Mouse (Mus musculus): ENCODE data around the gene Krtap19-1. TPM values are rescaled to one million over a fixed set of nuclear protein-coding genes. Genes with fewer than 3 reads are reported as not detected.

The Krtap19-1 gene
- polyA plus RNA-seq, 1 experiment = not detected

DNA sequence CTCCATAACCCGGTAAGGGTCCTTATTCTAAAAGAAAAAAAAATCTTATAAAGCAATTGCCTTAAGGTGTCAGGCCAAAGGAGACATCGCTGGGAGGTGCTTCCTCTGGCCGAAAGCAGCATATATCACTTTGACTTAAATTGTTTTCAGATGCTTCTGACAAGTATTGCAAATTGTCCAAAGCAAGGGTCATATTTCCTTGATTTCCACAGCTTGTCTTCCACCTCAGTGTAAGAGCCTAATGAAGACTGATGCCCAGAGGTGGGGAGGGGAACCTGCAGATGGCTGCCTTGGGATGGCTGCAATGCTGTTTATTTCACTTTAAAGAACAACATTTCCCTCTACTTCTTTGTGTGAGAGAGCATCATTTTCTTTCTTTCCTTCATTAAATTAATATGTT, 42.2 kb downstream of the Krtap19-1 start:
- Histone ChIP-seq H3K27ac (ENCODE audit: insufficient read depth, low read length) (no peak overlapping the region), H3K4me3 (ENCODE audit: insufficient read depth, low read length) (no peak overlapping the region), H3K4me1 (ENCODE audit: control insufficient read depth, insufficient read depth, low read length) (no peaks in the 10 kb centered on the region)
- no peak for TF ChIP-seq CTCF (IDR thresholded peaks at IDR 0.05; ENCODE audit: extremely low read depth, insufficient read depth, low read length)
- no peak for TF ChIP-seq POLR2A (IDR thresholded peaks at IDR 0.05; ENCODE audit: extremely low read depth, insufficient read depth, low read length)

DNA sequence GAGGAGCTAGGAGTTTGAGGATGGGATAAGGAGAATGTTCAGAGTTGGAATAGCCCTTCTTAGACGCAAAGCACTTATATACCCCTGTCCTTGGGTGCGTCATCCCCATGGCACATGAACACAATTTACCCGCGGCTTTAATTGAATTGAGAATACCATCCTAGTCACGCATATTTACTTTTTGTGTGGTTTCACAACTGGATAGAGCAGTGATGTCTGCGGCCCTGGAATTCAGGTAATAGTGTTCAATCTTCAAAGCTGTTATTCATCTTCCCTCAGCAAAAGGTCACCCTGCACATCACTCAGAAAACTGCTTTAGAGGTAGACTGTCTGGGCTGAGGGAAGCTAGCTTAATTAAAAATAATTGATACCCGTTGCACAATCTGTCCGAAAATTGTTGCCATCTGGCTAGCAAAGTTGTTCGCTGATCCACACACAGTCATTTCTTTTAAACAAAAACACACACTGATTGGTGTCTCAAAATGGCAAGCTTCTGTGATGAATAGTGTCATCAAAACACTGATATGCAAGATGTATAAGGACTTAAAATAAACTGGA, 43.0 kb downstream of the Krtap19-1 start, which contains the start of gene Krtap14:
Krtap14 (minus strand) TSS at position 51 of the 558 bp plus-strand sequence.
- no peak within 1 kb of the TSS for H3K27ac ChIP-seq (ENCODE audit: insufficient read depth, low read length)
- TF ChIP-seq POLR2A (IDR thresholded peaks at IDR 0.05; ENCODE audit: extremely low read depth, insufficient read depth, low read length) = no peak
- no peak for TF ChIP-seq CTCF (IDR thresholded peaks at IDR 0.05; ENCODE audit: extremely low read depth, insufficient read depth, low read length)
- H3K4me3 ChIP-seq (ENCODE audit: insufficient read depth, low read length) = no peak within 1 kb of the TSS
- no peaks in the 10 kb centered on the region for H3K4me1 ChIP-seq (ENCODE audit: control insufficient read depth, insufficient read depth, low read length)

DNA sequence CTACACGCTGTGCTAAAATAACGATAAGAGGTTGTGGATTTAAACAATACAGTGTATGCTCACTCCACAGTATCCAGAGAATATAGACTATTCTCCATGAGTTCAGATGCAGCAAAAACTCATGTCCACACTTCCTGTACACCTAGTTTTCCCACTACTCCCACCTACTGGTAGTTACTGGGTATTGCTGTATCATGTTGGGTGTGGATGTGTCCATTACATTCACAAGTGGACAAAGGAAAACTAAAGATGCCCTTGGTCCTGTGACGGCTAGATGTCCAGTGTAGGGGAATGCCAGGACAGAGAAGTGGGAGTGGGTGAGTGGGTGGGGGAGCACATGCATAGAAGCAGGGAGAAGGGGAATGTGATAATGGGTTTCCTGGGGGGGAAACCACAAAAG, 45.5 kb downstream of the Krtap19-1 start:
- TF ChIP-seq CTCF (IDR thresholded peaks at IDR 0.05; ENCODE audit: extremely low read depth, insufficient read depth, low read length) = peak; percentile 38; the same call in 1 of the 2 replicates
- no peak for TF ChIP-seq POLR2A (IDR thresholded peaks at IDR 0.05; ENCODE audit: extremely low read depth, insufficient read depth, low read length)
- H3K4me3 ChIP-seq (ENCODE audit: insufficient read depth, low read length) = no peak overlapping the region
- H3K27ac ChIP-seq (ENCODE audit: insufficient read depth, low read length) = no peak overlapping the region
- H3K4me1 ChIP-seq (ENCODE audit: control insufficient read depth, insufficient read depth, low read length) = no peaks in the 10 kb centered on the region

DNA sequence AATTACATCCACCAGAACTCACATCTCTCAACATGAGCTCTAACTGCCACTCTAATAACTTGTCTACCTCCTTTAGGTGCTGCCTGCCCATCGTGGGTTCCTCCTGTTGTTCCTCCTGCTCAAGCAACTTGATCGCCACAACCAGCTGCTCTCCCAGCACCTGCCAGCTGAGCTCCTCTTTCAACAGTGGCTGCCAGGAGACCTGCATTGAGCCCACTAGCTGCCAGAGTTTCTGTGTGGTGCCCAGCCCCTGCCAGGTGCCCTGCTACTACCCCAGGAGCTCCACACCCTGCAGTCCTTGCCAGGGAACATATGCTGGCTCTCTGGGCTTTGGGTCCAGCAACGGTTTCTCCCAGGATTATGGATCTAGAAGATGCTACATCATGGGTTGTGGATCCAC, 49.1 kb downstream of the Krtap19-1 start, which contains the start of gene Krtap15:
Krtap15 (plus strand) TSS at position 150 of the 400 bp plus-strand sequence.
- H3K4me1 ChIP-seq (ENCODE audit: control insufficient read depth, insufficient read depth, low read length) = no peaks in the 10 kb centered on the region
- TF ChIP-seq POLR2A (IDR thresholded peaks at IDR 0.05; ENCODE audit: extremely low read depth, insufficient read depth, low read length) (no peak), CTCF (IDR thresholded peaks at IDR 0.05; ENCODE audit: extremely low read depth, insufficient read depth, low read length) (no peak)
- H3K27ac ChIP-seq (ENCODE audit: insufficient read depth, low read length) = no peak within 1 kb of the TSS
- no peak within 1 kb of the TSS for H3K4me3 ChIP-seq (ENCODE audit: insufficient read depth, low read length)

Other genes starting within 250 kb of the Krtap19-1 start
- not detected in 2 replicates for gene 2310079G19Rik, start 241.7 kb downstream of the Krtap19-1 start, polyA plus RNA-seq (2012; rRNA removed)
- gene Krtap26-1, start 221.6 kb downstream of the Krtap19-1 start, polyA plus RNA-seq (2012; rRNA removed) = not detected in 2 replicates
- not detected in 2 replicates for gene Krtap27-1, start 197.7 kb downstream of the Krtap19-1 start, polyA plus RNA-seq (2012; rRNA removed)
- gene 2310061N02Rik, start 161.4 kb downstream of the Krtap19-1 start, polyA plus RNA-seq (2012; rRNA removed) = not detected in 2 replicates
- gene Krtap13-1, start 140.5 kb downstream of the Krtap19-1 start, polyA plus RNA-seq (2012; rRNA removed) = not detected in 2 replicates
- gene Krtap13, start 117.8 kb downstream of the Krtap19-1 start, polyA plus RNA-seq (2012; rRNA removed) = not detected in 2 replicates
- gene 2310034C09Rik, start 110.6 kb downstream of the Krtap19-1 start, polyA plus RNA-seq (2012; rRNA removed) = not detected in 2 replicates
- gene 2310057N15Rik, start 95.2 kb downstream of the Krtap19-1 start, polyA plus RNA-seq (2012; rRNA removed) = not detected in 2 replicates
- gene Gm5965, start 91.5 kb downstream of the Krtap19-1 start, polyA plus RNA-seq (2012; rRNA removed) = not detected in 2 replicates
- gene Gm20741, start 57.2 kb downstream of the Krtap19-1 start, polyA plus RNA-seq (2012; rRNA removed) = not detected in 2 replicates
- gene Krtap15, start 49.2 kb downstream of the Krtap19-1 start, polyA plus RNA-seq (2012; rRNA removed) = not detected in 2 replicates
- not detected in 2 replicates for gene Krtap14, start 43.3 kb downstream of the Krtap19-1 start, polyA plus RNA-seq (2012; rRNA removed)
- gene Krtap19-2, start 4.9 kb upstream of the Krtap19-1 start, polyA plus RNA-seq (2012; rRNA removed) = not detected in 2 replicates
- gene Krtap19-3, start 8.6 kb upstream of the Krtap19-1 start, polyA plus RNA-seq (2012; rRNA removed) = not detected in 2 replicates
- not detected in 2 replicates for gene Krtap19-4, start 15.7 kb upstream of the Krtap19-1 start, polyA plus RNA-seq (2012; rRNA removed)
- gene Krtap19-5, start 27.0 kb upstream of the Krtap19-1 start, polyA plus RNA-seq (2012; rRNA removed) = not detected in 2 replicates
- not detected in 2 replicates for gene Krtap19-9b, start 62.9 kb upstream of the Krtap19-1 start, polyA plus RNA-seq (2012; rRNA removed)
- gene Krtap16-3, start 93.5 kb upstream of the Krtap19-1 start, polyA plus RNA-seq (2012; rRNA removed) = not detected in 2 replicates
- not detected in 2 replicates for gene Krtap22-2, start 141.3 kb upstream of the Krtap19-1 start, polyA plus RNA-seq (2012; rRNA removed)
- not detected in 2 replicates for gene Gm10229, start 145.9 kb upstream of the Krtap19-1 start, polyA plus RNA-seq (2012; rRNA removed)
- not detected in 2 replicates for gene Krtap6-1, start 162.3 kb upstream of the Krtap19-1 start, polyA plus RNA-seq (2012; rRNA removed)
- not detected in 2 replicates for gene Gm10228, start 172.1 kb upstream of the Krtap19-1 start, polyA plus RNA-seq (2012; rRNA removed)
- not detected in 2 replicates for gene Krtap6-5, start 178.5 kb upstream of the Krtap19-1 start, polyA plus RNA-seq (2012; rRNA removed)
- gene 1110025L11Rik, start 194.6 kb upstream of the Krtap19-1 start, polyA plus RNA-seq (2012; rRNA removed) = not detected in 2 replicates
- not detected in 2 replicates for gene Krtap6-3, start 214.6 kb upstream of the Krtap19-1 start, polyA plus RNA-seq (2012; rRNA removed)

Data from cortical plate, adult 2 months (tissue).